Mouse (Mus musculus) granulocyte monocyte progenitor cell, adult 5-6 weeks (primary cell): ENCODE data around the gene Tsku. TPM values are rescaled to one million over a fixed set of nuclear protein-coding genes. Genes with fewer than 3 reads are reported as not detected.

ENCODE experiments used
- ATAC-seq: replicated peaks from 2 replicates; pipeline ENCODE4 v1.8.0; 2016; ENCODE audit warnings: mild to moderate bottlenecking, moderate TSS enrichment, inconsistent platforms; ENCODE audit not compliant: poor library complexity, severe bottlenecking
- total RNA-seq, 2 experiments: library from RNA; stranded (forward) in 1 of 2; stranded (reverse) in 1 of 2; fragments of 200-712, 200-1000 nt in 1 of 2; fragments of >200 nt in 1 of 2; fragmentation: Nextera tagmentation in 1 of 2; gene quantifications; 2 replicates each; pipeline ENCODE4 v1.2.3; 2014 to 2017

Gene Tsku
- total RNA-seq, 2 experiments from 2014 or later = not detected

- ATAC-seq = no peak
Measured at GRCm38 (mm10) chr7:98330375-98331002, 30.6 kb downstream of the Tsku start.

- no peak for ATAC-seq
Measured at GRCm38 (mm10) chr7:98329651-98330374, 31.3 kb downstream of the Tsku start.

GRCm38 (mm10) chr7:98328311-98328710 is 32.8 kb downstream of the Tsku start:
- ATAC-seq = peak; percentile 47

- ATAC-seq = no peak
Measured at GRCm38 (mm10) chr7:98326051-98326450, 35.1 kb downstream of the Tsku start.

- no peak for ATAC-seq
Measured at GRCm38 (mm10) chr7:98324228-98324627, 36.9 kb downstream of the Tsku start.

GRCm38 (mm10) chr7:98323288-98324019 is 37.7 kb downstream of the Tsku start:
- no peak for ATAC-seq

GRCm38 (mm10) chr7:98322415-98322814 is 38.7 kb downstream of the Tsku start:
- ATAC-seq = peak; percentile 79

- peak; percentile 78 for ATAC-seq
Measured at GRCm38 (mm10) chr7:98321083-98321482, 40.0 kb downstream of the Tsku start, which contains the start of gene Acer3. TSS of gene Acer3 (minus strand) at chr7:98321208.

GRCm38 (mm10) chr7:98320006-98320556 is 41.0 kb downstream of the Tsku start:
- no peak for ATAC-seq

GRCm38 (mm10) chr7:98316568-98316967 is 44.6 kb downstream of the Tsku start:
- ATAC-seq = no peak

GRCm38 (mm10) chr7:98315087-98315486 is 46.0 kb downstream of the Tsku start:
- ATAC-seq = no peak

- ATAC-seq = no peak
Measured at GRCm38 (mm10) chr7:98312185-98312920, 48.8 kb downstream of the Tsku start.

- no peak for ATAC-seq
Measured at GRCm38 (mm10) chr7:98310266-98310665, 50.9 kb downstream of the Tsku start.

GRCm38 (mm10) chr7:98309219-98310030 is 51.7 kb downstream of the Tsku start:
- peak; percentile 94 for ATAC-seq

- ATAC-seq = no peak
Measured at GRCm38 (mm10) chr7:98308607-98309218, 52.4 kb downstream of the Tsku start.

- no peak for ATAC-seq
Measured at GRCm38 (mm10) chr7:98307921-98308606, 53.1 kb downstream of the Tsku start.

GRCm38 (mm10) chr7:98307411-98307810 is 53.7 kb downstream of the Tsku start:
- ATAC-seq = peak; percentile 26
